In the genomic region with DNA sequence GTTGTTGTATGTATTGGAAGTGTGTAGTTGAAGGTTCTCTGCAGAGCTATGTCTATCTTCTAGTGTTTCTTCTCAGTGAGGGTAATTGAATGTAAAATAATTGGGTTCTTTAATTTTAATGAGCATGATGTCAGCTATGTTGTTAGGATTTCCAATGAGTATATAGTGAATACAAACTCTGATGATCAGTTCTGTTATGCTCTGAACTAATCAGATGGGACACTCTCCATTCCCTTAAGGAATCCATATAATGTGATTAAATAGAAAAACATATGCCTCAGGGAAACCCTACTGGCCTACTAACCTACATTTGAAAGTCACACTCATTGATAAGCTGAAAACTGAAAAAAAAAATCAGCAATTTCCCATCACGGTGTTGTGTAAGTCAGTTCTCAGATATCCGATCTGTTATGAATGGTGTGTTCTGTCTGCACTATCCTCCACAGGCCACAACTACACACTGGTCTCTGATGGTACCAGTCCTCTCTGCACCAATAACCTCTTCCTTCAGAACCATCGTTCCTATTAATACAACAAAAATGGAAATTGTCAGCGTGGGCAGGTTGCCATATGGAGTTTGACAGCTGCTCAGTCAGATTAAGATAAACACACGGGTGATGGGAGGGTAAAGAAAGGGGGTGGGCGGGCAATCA, we compare ENCODE assay signal across 20 mouse cellular contexts.
DNase-seq lines count a peak whose midpoint lies in the region; ATAC-seq and TF ChIP-seq lines count a peak whose summit lies in the region.
"Had no signal": no experiment of that assay in that cellular context is flagged by ENCODE, and none has a peak within 500 bp of the region (broad histone marks: within the 10 kb centered on the region; RNA-seq: fewer than 3 reads in every experiment).

No protein-coding gene starts in this region.

- H3K4me2 ChIP-seq in kidney, embryonic 16.5 days (replicated peaks; ENCODE audit: low read depth, low read length), result no peak overlapping the region
- H3K4me2 ChIP-seq: embryonic facial prominence, embryonic 12.5 days; hindbrain, embryonic 13.5 days; limb, embryonic 12.5 days; liver, embryonic 15.5 days; neural tube, embryonic 12.5 days had no signal

- 82% methylated on average over 6 of the region's 6 CpGs for WGBS in kidney, embryonic 16.5 days

- peak overlapping the region; percentile 47 for H3K4me3 ChIP-seq in left cerebral cortex, adult 2 months
- H3K4me3 ChIP-seq in kidney, embryonic 16.5 days (ENCODE audit: low read length), result no peak overlapping the region
- H3K4me3 ChIP-seq: embryonic facial prominence, embryonic 12.5 days; heart, adult 2 months; hindbrain, embryonic 13.5 days; limb, embryonic 12.5 days; liver, embryonic 15.5 days; neural tube, embryonic 12.5 days had no signal

- no peaks in the 10 kb centered on the region for H3K36me3 ChIP-seq in kidney, embryonic 16.5 days (ENCODE audit: insufficient read depth, low read length)
- H3K36me3 ChIP-seq: embryonic facial prominence, embryonic 12.5 days; hindbrain, embryonic 13.5 days; limb, embryonic 12.5 days; liver, embryonic 15.5 days; neural tube, embryonic 12.5 days had no signal

- H3K27ac ChIP-seq in left cerebral cortex, adult 2 months, result peak overlapping the region; percentile 94; the same call in 1 of the 2 replicates
- H3K27ac ChIP-seq in kidney, embryonic 16.5 days (ENCODE audit: low read length), result no peak overlapping the region
- H3K27ac ChIP-seq: embryonic facial prominence, embryonic 12.5 days; heart, adult 2 months; hindbrain, embryonic 13.5 days; limb, embryonic 12.5 days; liver, embryonic 15.5 days; neural tube, embryonic 12.5 days had no signal

- intact Hi-C loops in left cerebral cortex, adult 2 months (cut with DNase I), result loop anchor here (5.0 kb wide), 2 partner anchors 198 to 232 kb away; no protein-coding TSS in a partner anchor

- peak; percentile 7 to 23 for DNase-seq in cerebellum, postnatal 10 days
- DNase-seq in cerebellum, postnatal 25 days, result no peak
- DNase-seq in left cerebral cortex, adult 2 months (ENCODE audit: extremely low spot score in 1 of 2, low spot score in 2 of 2), result peak in 1 of 2 experiments; percentile 23
- DNase-seq in left cerebral cortex, adult 11 months (ENCODE audit: low spot score), result no peak
- DNase-seq in Muller cell, postnatal 12 days (ENCODE audit: inconsistent ontology term), result peak; percentile 2
- DNase-seq in layer of hippocampus, postnatal 25 days (ENCODE audit: extremely low spot score in 1 of 2, low spot score in 1 of 2), result peak; percentile 41 to 61
- no peak for DNase-seq in kidney, adult 9 months
- DNase-seq: adrenal gland, postnatal 25 days; gastrocnemius, postnatal 10 days; heart, adult 2 months; kidney, postnatal 36 days; lung, postnatal 10 days; thymus, adult 18-20 months had no signal

- H3K27me3 ChIP-seq in kidney, embryonic 16.5 days (ENCODE audit: insufficient read depth, low read length), result no peaks in the 10 kb centered on the region
- H3K27me3 ChIP-seq: embryonic facial prominence, embryonic 12.5 days; hindbrain, embryonic 13.5 days; limb, embryonic 12.5 days; liver, embryonic 15.5 days; neural tube, embryonic 12.5 days had no signal

- no peak overlapping the region for H3K9ac ChIP-seq in kidney, embryonic 16.5 days (replicated peaks; ENCODE audit: low read length)
- H3K9ac ChIP-seq: embryonic facial prominence, embryonic 12.5 days; hindbrain, embryonic 13.5 days; limb, embryonic 12.5 days; liver, embryonic 15.5 days; neural tube, embryonic 12.5 days had no signal

- no peaks in the 10 kb centered on the region for H3K4me1 ChIP-seq in kidney, embryonic 16.5 days (ENCODE audit: insufficient read depth, low read length)
- H3K4me1 ChIP-seq: liver, embryonic 15.5 days had no signal

- ATAC-seq in kidney, embryonic 16.5 days (ENCODE audit: low FRiP score, low TSS enrichment), result no peak
- ATAC-seq: intestine, postnatal 0 days had no signal

- TF ChIP-seq CTCF in left cerebral cortex, adult 2 months (IDR thresholded peaks at IDR 0.05), result no peak

- H3K9me3 ChIP-seq in kidney, embryonic 16.5 days (ENCODE audit: low read length), result no peaks in the 10 kb centered on the region
- H3K9me3 ChIP-seq: embryonic facial prominence, embryonic 12.5 days; hindbrain, embryonic 13.5 days; limb, embryonic 12.5 days; liver, embryonic 15.5 days; neural tube, embryonic 12.5 days had no signal

Comparison
In these comparisons a context has a peak if more than half of its experiments do, and no peak if none do; other contexts are left out.
1. DNase-seq: peak in cerebellum, postnatal 10 days (2 of 2), Muller cell, postnatal 12 days (single experiment) and layer of hippocampus, postnatal 25 days (2 of 2); none in cerebellum, postnatal 25 days (0 of 2), left cerebral cortex, adult 11 months (single experiment) and kidney, adult 9 months (single experiment).